Mouse (Mus musculus): ENCODE measurements around the gene Slitrk3.
"Not testable (repeated sequence)": the region's sequence is repeated elsewhere in the genome, so short reads cannot be mapped to it uniquely, and the experiment has no call there.

The Slitrk3 gene

GRCm38 (mm10) chr3:73057197-73057811 lies at the start of gene Slitrk3:
Gene Slitrk3, minus strand, starts transcription at chr3:73057803.
- DNase-seq, result peak; percentile 64

GRCm38 (mm10) chr3:73094445-73094844 lies 36.8 kb upstream of the Slitrk3 start:
- not testable (repeated sequence) for DNase-seq

- DNase-seq, result no peak
Observed at GRCm38 (mm10) chr3:73084620-73085019, 27.0 kb upstream of the Slitrk3 start.

- DNase-seq, result peak; percentile 81
Observed at GRCm38 (mm10) chr3:73065823-73066755, 8.5 kb upstream of the Slitrk3 start.

- DNase-seq, result no peak
Observed at GRCm38 (mm10) chr3:73058190-73058589, 587 bp upstream of the Slitrk3 start.

GRCm38 (mm10) chr3:73056492-73057196 lies 959 bp downstream of the Slitrk3 start:
- DNase-seq, result peak; percentile 31

- DNase-seq, result no peak
Observed at GRCm38 (mm10) chr3:73056044-73056438, 1.6 kb downstream of the Slitrk3 start.

GRCm38 (mm10) chr3:73055399-73056043 lies 2.1 kb downstream of the Slitrk3 start:
- DNase-seq, result no peak

- peak; percentile 70 for DNase-seq
Observed at GRCm38 (mm10) chr3:73053451-73053931, 4.1 kb downstream of the Slitrk3 start.

GRCm38 (mm10) chr3:73046248-73046647 lies 11.4 kb downstream of the Slitrk3 start:
- DNase-seq, result peak; percentile 75

- DNase-seq, result no peak
Observed at GRCm38 (mm10) chr3:73042256-73042655, 15.3 kb downstream of the Slitrk3 start.

- DNase-seq, result peak; percentile 1
Observed at GRCm38 (mm10) chr3:73006045-73006444, 51.6 kb downstream of the Slitrk3 start.

GRCm38 (mm10) chr3:73002933-73003696 lies 54.5 kb downstream of the Slitrk3 start:
- no peak for DNase-seq

GRCm38 (mm10) chr3:72997517-72997916 lies 60.1 kb downstream of the Slitrk3 start:
- DNase-seq, result no peak
